Mouse (Mus musculus) ES-Bruce4 (cell line): ENCODE results near the gene Map7d1. TPM values are rescaled to one million over a fixed set of nuclear protein-coding genes. Genes with fewer than 3 reads are reported as not detected.
"Not testable (repeated sequence)": the region's sequence is repeated elsewhere in the genome, so short reads cannot be mapped to it uniquely, and the experiment has no call there.

ENCODE experiments used
- H3K27ac ChIP-seq: 2 replicates; pipeline ENCODE4 v1.5.1; 2012; ENCODE audit warnings: low read length, inconsistent platforms; ENCODE audit not compliant: insufficient read depth
- H3K27me3 ChIP-seq: 2 replicates; pipeline ENCODE4 v1.6.1; 2012; ENCODE audit warnings: mild to moderate bottlenecking, low read length, inconsistent platforms; ENCODE audit not compliant: control insufficient read depth, poor library complexity, insufficient read depth, severe bottlenecking
- H3K36me3 ChIP-seq: 2 replicates; pipeline ENCODE4 v1.6.1; 2012; ENCODE audit warnings: inconsistent platforms, mild to moderate bottlenecking, low read length, moderate library complexity; ENCODE audit not compliant: control insufficient read depth, poor library complexity, insufficient read depth, severe bottlenecking
- H3K4me1 ChIP-seq: one replicate; pipeline ENCODE4 v1.8.1; 2011; ENCODE audit warnings: low read length; ENCODE audit not compliant: control insufficient read depth, insufficient read depth
- H3K4me3 ChIP-seq: 2 replicates; pipeline ENCODE4 v1.5.1; 2011; ENCODE audit warnings: low read depth, mild to moderate bottlenecking, low read length
- H3K9ac ChIP-seq: 2 replicates; pipeline ENCODE4 v1.6.1; 2012; ENCODE audit warnings: low read depth, mild to moderate bottlenecking, inconsistent platforms; ENCODE audit not compliant: poor library complexity, severe bottlenecking
- H3K9me3 ChIP-seq: replicated peaks from 2 replicates; pipeline ENCODE4 v1.6.1; 2012; ENCODE audit warnings: mild to moderate bottlenecking, low read length, inconsistent platforms; ENCODE audit not compliant: control insufficient read depth, poor library complexity, insufficient read depth, severe bottlenecking
- CTCF ChIP-seq: IDR thresholded peaks from one replicate; pipeline ENCODE4 v1.8.1; 2011; ENCODE audit warnings: low read depth, low read length
- EP300 ChIP-seq: IDR thresholded peaks from 2 replicates; pipeline ENCODE4 v1.6.1; 2011; ENCODE audit warnings: low read depth, low read length; ENCODE audit not compliant: insufficient read depth
- POLR2A ChIP-seq: IDR thresholded peaks from one replicate; pipeline ENCODE4 v1.8.1; 2011; ENCODE audit warnings: low read length; ENCODE audit not compliant: insufficient read depth
- polyA plus RNA-seq: library from polyadenylated mRNA; stranded (reverse); fragments of >200 nt; gene quantifications from 2 replicates; pipeline ENCODE4 v1.2.4, GENCODE M21; 2011; ENCODE audit warnings: low read depth; ENCODE audit not compliant: missing spikeins, insufficient read depth, insufficient read length

Map7d1 gene
- polyA plus RNA-seq, 1 experiment: 29.0 TPM

DNA sequence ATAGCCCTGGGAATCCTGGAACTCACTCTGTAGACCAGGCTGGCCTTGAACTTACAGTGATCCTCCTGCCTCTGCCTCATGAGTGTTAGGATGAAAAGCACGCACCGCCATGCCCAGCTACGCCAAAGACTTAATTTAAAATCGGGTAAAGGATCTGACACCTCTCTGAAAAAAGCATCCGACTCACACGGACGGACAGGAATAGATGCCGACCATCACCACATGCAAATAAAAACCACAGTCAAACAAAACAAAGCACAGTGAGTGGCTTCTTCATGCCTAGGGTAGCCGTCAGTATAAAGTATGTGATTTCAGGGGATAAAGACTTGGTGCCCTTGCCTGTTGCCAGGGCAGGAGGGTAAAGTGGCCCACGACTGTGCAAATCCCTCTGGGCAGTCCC, 36.1 kb downstream of the Map7d1 start:
- no peak overlapping the region for H3K4me3 ChIP-seq
- TF ChIP-seq CTCF: no peak
- TF ChIP-seq EP300: no peak
- TF ChIP-seq POLR2A: no peak

DNA sequence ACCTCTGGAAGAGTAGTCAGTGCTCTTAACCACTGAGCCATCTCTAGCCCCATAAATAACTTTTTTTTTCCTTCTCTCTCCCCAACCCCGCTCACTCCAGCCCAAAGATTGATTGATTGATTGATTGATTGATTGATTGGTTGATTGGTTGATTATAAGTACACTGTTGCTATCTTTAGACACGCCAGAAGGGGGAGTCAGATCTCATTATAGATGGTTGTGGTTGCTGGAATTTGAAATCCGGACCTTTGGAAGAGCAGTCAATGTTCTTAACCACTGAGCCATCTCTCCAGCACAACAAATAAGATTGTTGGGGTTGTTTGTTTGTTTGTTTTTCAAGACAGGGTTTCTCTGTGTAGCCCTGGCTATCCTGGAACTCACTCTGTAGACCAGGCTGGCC, 36.6 kb downstream of the Map7d1 start:
- not testable (repeated sequence) for H3K36me3 ChIP-seq, H3K4me3 ChIP-seq, H3K9ac ChIP-seq, H3K4me1 ChIP-seq, H3K27me3 ChIP-seq, H3K9me3 ChIP-seq, H3K27ac ChIP-seq

More for the DNA sequence above, 36.1 kb downstream of the Map7d1 start:
- no peaks in the 10 kb centered on the region for H3K9me3 ChIP-seq
- H3K27ac ChIP-seq: no peak overlapping the region
- no peak overlapping the region for H3K9ac ChIP-seq
- H3K27me3 ChIP-seq: no peaks in the 10 kb centered on the region
- H3K36me3 ChIP-seq: no peaks in the 10 kb centered on the region
- no peaks in the 10 kb centered on the region for H3K4me1 ChIP-seq

DNA sequence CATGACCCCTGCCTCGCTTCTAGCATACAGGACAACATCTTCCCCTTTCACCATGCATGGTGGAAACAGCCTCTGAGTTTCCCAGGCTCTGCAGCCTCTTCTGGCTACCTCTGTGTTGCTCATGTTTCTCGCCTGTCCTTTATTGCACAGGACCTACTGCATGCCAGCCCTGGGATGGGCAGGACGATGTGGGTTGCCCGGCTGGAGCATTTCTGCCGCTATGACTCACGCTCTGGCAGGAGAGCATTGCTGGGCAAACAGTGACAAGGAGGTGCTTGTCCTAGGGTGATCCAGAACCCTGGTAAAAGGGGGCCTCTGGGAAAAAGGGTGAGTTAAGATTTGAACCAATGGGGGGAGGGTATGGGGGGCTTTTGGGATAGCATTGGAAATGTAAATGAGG, 38.4 kb downstream of the Map7d1 start:
- TF ChIP-seq CTCF (no peak), POLR2A (no peak), EP300 (no peak)
- no peak overlapping the region for H3K27ac ChIP-seq
- no peaks in the 10 kb centered on the region for H3K4me1 ChIP-seq
- H3K27me3 ChIP-seq: no peaks in the 10 kb centered on the region
- no peak overlapping the region for H3K4me3 ChIP-seq
- H3K36me3 ChIP-seq: no peaks in the 10 kb centered on the region
- no peak overlapping the region for H3K9ac ChIP-seq
- no peaks in the 10 kb centered on the region for H3K9me3 ChIP-seq

DNA sequence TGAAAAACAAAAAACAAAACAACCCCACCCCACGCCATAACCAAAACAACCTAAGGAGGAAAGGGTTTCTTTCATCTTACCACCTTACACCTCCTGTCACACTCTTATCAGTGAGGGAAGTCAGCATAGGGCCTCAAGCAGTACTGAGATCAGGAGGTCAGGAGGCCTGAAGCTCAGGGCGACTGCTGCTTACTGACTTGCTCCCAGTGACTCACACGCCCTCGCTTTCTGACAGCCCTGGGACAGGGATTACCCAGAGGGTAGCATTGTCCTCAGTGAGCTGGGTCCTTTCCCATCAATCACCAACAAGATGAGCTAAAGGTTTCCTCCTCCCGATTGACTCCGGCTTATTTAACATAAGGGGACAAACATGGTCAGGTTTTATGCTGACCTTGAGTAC, 49.1 kb downstream of the Map7d1 start:
- Histone ChIP-seq H3K4me3 (no peak overlapping the region), H3K4me1 (peaks cover 3% of the 10 kb centered on the region), H3K9me3 (no peaks in the 10 kb centered on the region), H3K27ac (no peak overlapping the region), H3K36me3 (no peaks in the 10 kb centered on the region), H3K27me3 (no peaks in the 10 kb centered on the region), H3K9ac (no peak overlapping the region)
- TF ChIP-seq EP300: no peak
- no peak for TF ChIP-seq POLR2A
- no peak for TF ChIP-seq CTCF

DNA sequence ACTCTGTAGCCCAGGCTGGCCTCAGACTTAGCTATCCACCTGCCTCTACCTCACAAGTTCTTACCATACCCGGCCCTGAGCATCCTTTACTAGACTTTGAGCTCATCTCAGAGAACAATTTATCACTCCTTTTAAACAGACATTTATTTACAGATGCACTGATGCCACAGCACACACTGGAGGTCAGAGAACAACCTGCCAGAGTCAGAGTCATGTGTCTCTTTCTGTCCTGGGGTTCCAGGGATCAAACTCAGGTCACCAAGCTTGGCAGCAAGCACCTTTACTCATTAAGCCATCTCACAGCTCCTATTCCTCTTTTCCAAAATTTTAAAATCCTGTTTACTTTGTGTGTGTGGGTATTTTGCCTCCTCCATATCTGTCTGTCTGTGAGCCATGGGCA, 50.8 kb downstream of the Map7d1 start:
- TF ChIP-seq CTCF: no peak
- TF ChIP-seq POLR2A: no peak
- TF ChIP-seq EP300: no peak
- no peaks in the 10 kb centered on the region for H3K9me3 ChIP-seq
- no peak overlapping the region for H3K4me3 ChIP-seq
- no peak overlapping the region for H3K27ac ChIP-seq
- peaks cover 3% of the 10 kb centered on the region for H3K4me1 ChIP-seq
- H3K9ac ChIP-seq: no peak overlapping the region
- H3K36me3 ChIP-seq: no peaks in the 10 kb centered on the region
- no peaks in the 10 kb centered on the region for H3K27me3 ChIP-seq

DNA sequence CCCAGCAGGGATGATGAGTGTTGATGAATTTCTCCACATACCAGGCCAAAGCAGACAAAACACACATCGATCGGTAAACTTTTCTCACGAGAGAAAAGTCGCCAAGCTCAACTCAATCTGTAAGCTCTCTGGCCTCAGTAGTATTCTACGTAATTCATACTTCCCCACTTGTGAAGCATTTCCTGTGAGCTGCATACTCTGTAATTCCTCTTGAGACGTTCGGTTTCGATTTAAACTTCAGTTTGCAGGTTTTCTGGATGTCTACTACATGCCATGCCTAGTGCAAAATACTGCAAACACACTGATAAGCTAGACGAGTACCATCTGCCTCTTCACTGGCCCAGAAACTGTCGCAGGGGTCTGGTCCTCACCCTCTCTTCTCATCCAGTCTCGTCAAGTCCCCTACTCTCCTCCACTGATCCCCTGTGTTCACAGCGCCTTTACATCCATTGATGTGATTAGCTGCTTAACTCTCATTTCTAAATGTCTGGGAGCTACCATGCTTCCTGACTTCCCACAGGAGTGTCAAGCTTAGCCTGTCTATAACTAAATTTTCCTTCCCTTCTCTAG, 51.4 kb downstream of the Map7d1 start:
- Histone ChIP-seq H3K36me3 (no peaks in the 10 kb centered on the region), H3K9ac (no peak overlapping the region), H3K9me3 (no peaks in the 10 kb centered on the region), H3K27ac (no peak overlapping the region), H3K4me3 (no peak overlapping the region), H3K27me3 (no peaks in the 10 kb centered on the region), H3K4me1 (peaks cover 3% of the 10 kb centered on the region)
- no peak for TF ChIP-seq POLR2A
- TF ChIP-seq CTCF: no peak
- TF ChIP-seq EP300: no peak

DNA sequence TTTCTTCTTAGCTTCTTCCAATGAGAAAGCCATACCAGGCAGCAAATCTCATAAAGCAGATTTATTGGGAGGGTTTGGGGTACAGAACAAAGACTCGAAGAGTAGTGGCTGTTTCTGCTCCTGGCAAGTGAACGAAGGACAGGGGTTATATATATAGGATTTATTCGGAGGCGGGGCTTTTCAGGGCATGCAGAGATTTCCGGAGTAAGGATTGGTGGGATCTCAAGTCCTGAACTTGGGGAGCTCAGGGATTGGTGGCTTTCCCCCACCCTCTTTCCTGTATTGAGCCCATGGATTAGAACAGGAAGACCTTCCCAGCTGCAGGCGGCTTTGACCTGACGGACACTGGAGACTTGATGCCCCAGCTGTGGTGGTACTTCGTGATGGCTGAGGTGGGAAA, 52.1 kb downstream of the Map7d1 start:
- Histone ChIP-seq H3K4me3 (no peak overlapping the region), H3K27ac (peak overlapping the region; percentile 89), H3K9me3 (no peaks in the 10 kb centered on the region), H3K4me1 (peaks cover 3% of the 10 kb centered on the region), H3K36me3 (peaks cover 2% of the 10 kb centered on the region; the same call in 1 of the 2 replicates), H3K9ac (peak overlapping the region; percentile 68), H3K27me3 (no peaks in the 10 kb centered on the region)
- TF ChIP-seq POLR2A: no peak
- no peak for TF ChIP-seq EP300
- no peak for TF ChIP-seq CTCF
